Mouse (Mus musculus) midbrain, embryonic 11.5 days (tissue): ENCODE results near the gene Prima1. TPM values are rescaled to one million over a fixed set of nuclear protein-coding genes. Genes with fewer than 3 reads are reported as not detected.

Experiments used
- ATAC-seq: fragments of 200-750 bp; cut with Nextera tagmentation; 2 replicates; pipeline ENCODE4 v1.8.0; 2017; ENCODE audit warnings: moderate TSS enrichment, moderate library complexity; ENCODE audit not compliant: low FRiP score
- DNase-seq: peaks from one replicate; pipeline ENCODE4 v3.0.0; 2015; ENCODE audit warnings: low spot score; ENCODE audit errors: missing footprints
- H3K27ac ChIP-seq: fragments of 300-500 bp; sonication (generic); 2 replicates; pipeline ENCODE4 v1.5.1; 2014; ENCODE audit warnings: low read depth, low read length
- H3K27me3 ChIP-seq: fragments of 300-500 bp; sonication (generic); 2 replicates; pipeline ENCODE4 v1.6.1; 2014; ENCODE audit warnings: mild to moderate bottlenecking, low read length, moderate library complexity, mixed read lengths; ENCODE audit not compliant: control insufficient read depth, insufficient read depth
- H3K36me3 ChIP-seq: fragments of 300-500 bp; sonication (generic); 2 replicates; pipeline ENCODE4 v1.6.1; 2014; ENCODE audit warnings: mild to moderate bottlenecking, low read length, moderate library complexity, mixed read lengths; ENCODE audit not compliant: control insufficient read depth, insufficient read depth
- H3K4me1 ChIP-seq: fragments of 300-500 bp; sonication (generic); 2 replicates; pipeline ENCODE4 v1.6.1; 2014; ENCODE audit warnings: low read length; ENCODE audit not compliant: control insufficient read depth, insufficient read depth
- H3K4me2 ChIP-seq: fragments of 300-500 bp; sonication (generic); 2 replicates; pipeline ENCODE4 v1.6.1; 2014; ENCODE audit warnings: mild to moderate bottlenecking, moderate library complexity
- H3K4me3 ChIP-seq: fragments of 300-500 bp; sonication (generic); 2 replicates; pipeline ENCODE4 v1.5.1; 2014; ENCODE audit warnings: low read depth, low read length
- H3K9ac ChIP-seq: fragments of 300-500 bp; sonication (generic); 2 replicates; pipeline ENCODE4 v1.6.1; 2014; ENCODE audit warnings: low read length
- H3K9me3 ChIP-seq: fragments of 300-500 bp; sonication (generic); 2 replicates; pipeline ENCODE4 v1.6.1; 2016; ENCODE audit warnings: low read length; ENCODE audit not compliant: control insufficient read depth
- WGBS: fragments of 180-500 bp; shearing (Covaris S2); extraction: QIAGEN DNeasy Blood & Tissue Kit; methylation state at CpG from one replicate; pipeline ENCODE4 v1.1.7; 2014; 5-methylcytosine and 5-hydroxymethylcytosine counted together
- polyA plus RNA-seq: library from polyadenylated mRNA; unstranded; fragments of >200 nt; fragmentation: Nextera tagmentation; extraction: Ambion mirVana; gene quantifications from 2 replicates; pipeline ENCODE4 v1.2.1, GENCODE M21; 2014

Prima1 gene
- polyA plus RNA-seq = 2.0 and 2.3 TPM in 2 replicates

GRCm38 (mm10) chr12:103242083-103242581 is at the start of gene Prima1:
Gene Prima1, minus strand, starts transcription at chr12:103242150.
- WGBS = under 1% methylated on average over 54 of the region's 54 CpGs
- H3K36me3 ChIP-seq = no peaks in the 10 kb centered on the region
- no peaks in the 10 kb centered on the region for H3K9me3 ChIP-seq
- ATAC-seq = peak; percentile 79
- H3K4me3 ChIP-seq = peak within 1 kb of the TSS; percentile 62
- peak within 1 kb of the TSS; percentile 92 for H3K9ac ChIP-seq
- peaks cover 8% of the 10 kb centered on the region; the same call in 1 of the 2 replicates for H3K27me3 ChIP-seq
- DNase-seq = peak; percentile 97
- peaks cover 17% of the 10 kb centered on the region for H3K4me1 ChIP-seq
- H3K27ac ChIP-seq = peak within 1 kb of the TSS; percentile 79
- H3K4me2 ChIP-seq = peak within 1 kb of the TSS; percentile 86

DNA sequence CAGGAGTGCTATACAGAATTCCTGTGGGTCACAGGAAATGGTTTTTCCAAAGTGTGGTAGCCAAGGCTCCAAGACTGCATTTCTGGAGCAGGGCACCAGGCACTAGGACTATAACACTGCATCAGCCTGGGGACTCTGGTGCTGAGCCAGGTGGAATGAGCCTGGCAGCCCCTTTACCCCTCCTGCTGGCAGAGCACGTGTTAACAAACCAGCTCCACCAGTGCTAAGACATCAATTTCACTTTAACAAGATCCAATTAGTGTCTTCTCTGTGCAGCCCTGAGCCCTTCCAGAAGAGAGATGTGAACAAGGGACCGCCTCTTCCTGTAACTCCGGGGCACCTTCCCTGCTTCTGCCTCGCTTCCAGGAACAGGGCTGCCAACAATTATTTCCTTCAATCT is 45.3 kb upstream of the Prima1 start:
- H3K27ac ChIP-seq = no peak overlapping the region
- 79% methylated on average over 4 of the region's 4 CpGs for WGBS
- H3K4me3 ChIP-seq = no peak overlapping the region
- no peak for DNase-seq
- H3K4me1 ChIP-seq = 0 out of 2 replicates have a peak, but pooled peaks cover 2% of the 10 kb centered on the region
- no peaks in the 10 kb centered on the region for H3K36me3 ChIP-seq
- H3K9ac ChIP-seq = no peak overlapping the region
- no peaks in the 10 kb centered on the region for H3K27me3 ChIP-seq
- H3K9me3 ChIP-seq = no peaks in the 10 kb centered on the region
- no peak for ATAC-seq
- no peak overlapping the region for H3K4me2 ChIP-seq

DNA sequence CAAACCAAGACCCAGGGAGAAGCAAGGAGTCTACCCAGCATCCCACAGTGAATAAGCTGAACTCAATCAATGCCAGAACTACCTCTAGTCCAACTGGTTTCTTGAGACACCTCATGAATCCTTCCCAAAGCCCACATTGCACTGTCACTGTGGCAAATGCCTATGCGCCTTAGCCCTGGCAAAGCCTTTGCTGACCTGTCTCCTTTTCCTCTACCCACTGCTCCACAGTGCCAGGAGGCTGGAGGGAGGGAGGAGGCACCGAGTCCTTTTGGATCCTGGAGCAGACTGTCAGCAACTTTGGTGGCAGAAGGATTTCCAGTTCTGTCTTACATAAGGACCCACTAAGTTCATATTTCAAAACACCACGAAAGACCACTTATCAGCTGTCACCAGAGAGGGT is 41.5 kb upstream of the Prima1 start:
- Histone ChIP-seq H3K9me3 (no peaks in the 10 kb centered on the region), H3K4me2 (no peak overlapping the region), H3K4me1 (no peaks in the 10 kb centered on the region), H3K27me3 (no peaks in the 10 kb centered on the region), H3K4me3 (no peak overlapping the region), H3K36me3 (no peaks in the 10 kb centered on the region), H3K27ac (no peak overlapping the region), H3K9ac (no peak overlapping the region)
- peak; percentile 49 for DNase-seq
- WGBS = 81% methylated on average over 3 of the region's 3 CpGs
- no peak for ATAC-seq

- Histone ChIP-seq H3K9me3 (no peaks in the 10 kb centered on the region), H3K9ac (no peak overlapping the region), H3K36me3 (no peaks in the 10 kb centered on the region), H3K4me2 (no peak overlapping the region), H3K4me3 (no peak overlapping the region), H3K27ac (no peak overlapping the region), H3K4me1 (no peaks in the 10 kb centered on the region), H3K27me3 (no peaks in the 10 kb centered on the region)
- 69% methylated on average over 6 of the region's 6 CpGs for WGBS
- ATAC-seq (no peak), DNase-seq (peak; percentile 60)
Measured at GRCm38 (mm10) chr12:103282936-103283335, 41.0 kb upstream of the Prima1 start.

GRCm38 (mm10) chr12:103281912-103282311 is 40.0 kb upstream of the Prima1 start:
- H3K4me3 ChIP-seq = no peak overlapping the region
- DNase-seq (no peak), ATAC-seq (no peak)
- H3K4me1 ChIP-seq = no peaks in the 10 kb centered on the region
- H3K9me3 ChIP-seq = no peaks in the 10 kb centered on the region
- H3K4me2 ChIP-seq = no peak overlapping the region
- no peak overlapping the region for H3K9ac ChIP-seq
- H3K36me3 ChIP-seq = no peaks in the 10 kb centered on the region
- no peak overlapping the region for H3K27ac ChIP-seq
- H3K27me3 ChIP-seq = no peaks in the 10 kb centered on the region
- 86% methylated on average over 4 of the region's 4 CpGs for WGBS

- H3K9ac ChIP-seq = no peak overlapping the region
- H3K9me3 ChIP-seq = no peaks in the 10 kb centered on the region
- no peaks in the 10 kb centered on the region for H3K36me3 ChIP-seq
- WGBS = 81% methylated on average over 2 of the region's 2 CpGs
- H3K4me1 ChIP-seq = no peaks in the 10 kb centered on the region
- H3K4me3 ChIP-seq = no peak overlapping the region
- DNase-seq (no peak), ATAC-seq (no peak)
- H3K4me2 ChIP-seq = no peak overlapping the region
- no peaks in the 10 kb centered on the region for H3K27me3 ChIP-seq
- no peak overlapping the region for H3K27ac ChIP-seq
Measured at GRCm38 (mm10) chr12:103281491-103281890, 39.5 kb upstream of the Prima1 start.

DNA sequence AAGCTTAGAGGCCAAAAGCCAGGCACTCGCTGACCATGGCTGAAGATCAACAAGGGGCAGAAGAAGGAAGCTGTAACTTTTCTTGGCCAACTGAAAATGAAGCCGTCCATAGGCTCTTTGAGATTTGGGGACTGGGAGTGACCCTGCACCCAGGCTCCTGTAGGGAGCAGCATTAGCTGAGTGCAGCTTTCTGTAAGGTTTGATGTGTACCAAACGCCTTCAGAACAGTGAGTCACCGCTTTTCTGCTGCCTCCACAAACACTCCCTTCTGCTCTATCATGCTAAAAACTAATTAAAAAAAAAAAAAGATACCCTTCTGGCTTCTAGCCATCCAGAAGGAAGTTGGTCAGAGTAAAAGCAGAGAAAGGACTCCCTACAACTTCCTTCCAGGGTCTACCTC is 34.5 kb upstream of the Prima1 start:
- DNase-seq = no peak
- no peaks in the 10 kb centered on the region for H3K4me1 ChIP-seq
- no peaks in the 10 kb centered on the region for H3K27me3 ChIP-seq
- no peak for ATAC-seq
- no peak overlapping the region for H3K27ac ChIP-seq
- H3K4me3 ChIP-seq = no peak overlapping the region
- no peak overlapping the region for H3K4me2 ChIP-seq
- H3K36me3 ChIP-seq = no peaks in the 10 kb centered on the region
- no peaks in the 10 kb centered on the region for H3K9me3 ChIP-seq
- no peak overlapping the region for H3K9ac ChIP-seq
- WGBS = 81% methylated on average over 4 of the region's 4 CpGs

- DNase-seq = no peak
- no peak for ATAC-seq
- H3K36me3 ChIP-seq = no peaks in the 10 kb centered on the region
Measured at GRCm38 (mm10) chr12:103273732-103274131, 31.8 kb upstream of the Prima1 start.

DNA sequence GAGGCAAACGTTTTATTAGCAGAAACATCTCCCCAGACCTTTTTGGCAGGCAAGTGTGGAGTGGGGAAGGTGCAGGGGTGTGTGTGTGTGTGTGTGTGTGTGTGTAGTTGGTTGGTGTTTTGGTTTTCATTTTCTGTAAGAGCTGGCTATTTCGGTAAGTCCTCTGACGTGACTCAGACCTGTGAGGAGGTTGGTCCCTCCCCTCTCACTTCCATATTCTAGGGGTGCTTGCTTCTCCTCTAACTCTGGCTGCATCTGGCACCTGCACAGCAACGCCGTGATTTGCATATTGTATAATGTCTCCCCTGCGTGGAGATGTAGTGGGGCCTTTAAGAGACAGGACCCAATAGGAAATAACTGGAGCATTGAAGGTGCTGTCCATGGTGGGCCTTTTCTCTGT is 31.1 kb upstream of the Prima1 start:
- no peak overlapping the region for H3K4me3 ChIP-seq
- DNase-seq (no peak), ATAC-seq (no peak)
- 66% methylated on average over 6 of the region's 6 CpGs for WGBS
- H3K36me3 ChIP-seq = no peaks in the 10 kb centered on the region
- H3K9me3 ChIP-seq = no peaks in the 10 kb centered on the region
- H3K4me1 ChIP-seq = no peaks in the 10 kb centered on the region
- no peak overlapping the region for H3K4me2 ChIP-seq
- H3K27me3 ChIP-seq = no peaks in the 10 kb centered on the region
- H3K9ac ChIP-seq = no peak overlapping the region
- H3K27ac ChIP-seq = no peak overlapping the region

More at GRCm38 (mm10) chr12:103273732-103274131, 31.8 kb upstream of the Prima1 start:
- no peak overlapping the region for H3K27ac ChIP-seq
- no peaks in the 10 kb centered on the region for H3K4me1 ChIP-seq
- WGBS = 87% methylated on average over 2 of the region's 2 CpGs
- no peak overlapping the region for H3K4me3 ChIP-seq
- H3K9ac ChIP-seq = no peak overlapping the region
- no peak overlapping the region for H3K4me2 ChIP-seq
- no peaks in the 10 kb centered on the region for H3K9me3 ChIP-seq
- H3K27me3 ChIP-seq = no peaks in the 10 kb centered on the region
